Mouse (Mus musculus) liver, embryonic 14.5 days (tissue): Measurements from ENCODE around the gene Rpusd1.

Experiments
- CTCF ChIP-seq: IDR thresholded peaks from 2 replicates; pipeline ENCODE4 v1.5.1; 2016; ENCODE audit warnings: antibody characterized with exemption, low read depth, control low read depth
- EP300 ChIP-seq: IDR thresholded peaks from 2 replicates; pipeline ENCODE4 v1.6.1; 2016; ENCODE audit warnings: antibody characterized with exemption, low read depth

GRCm38 (mm10) chr17:25716130-25716529, 11.3 kb upstream of the Rpusd1 start:
- TF ChIP-seq CTCF (no peak), EP300 (no peak)
